11 mouse cellular contexts compared by ENCODE assay signal in genomic region chr6:51059923-51060847, GRCm38 (mm10).
DNase-seq lines count a peak whose midpoint lies in the region; ATAC-seq lines count a peak whose summit lies in the region.
"Had no signal": no experiment of that assay in that cellular context is flagged by ENCODE, and none has a peak within 500 bp of the region (broad histone marks: within the 10 kb centered on the region; RNA-seq: fewer than 3 reads in every experiment).

No protein-coding gene starts in this region.

- peak overlapping the region; percentile 61 for H3K27ac ChIP-seq in embryonic facial prominence, embryonic 14.5 days (replicated peaks; ENCODE audit: low read depth, low read length)
- peak overlapping the region; percentile 67; the same call in 1 of the 2 replicates for H3K27ac ChIP-seq in limb, embryonic 13.5 days
- no peak overlapping the region for H3K27ac ChIP-seq in liver, embryonic 11.5 days (ENCODE audit: low read depth, low read length)
- H3K27ac ChIP-seq: heart, embryonic 13.5 days; liver, embryonic 13.5 days had no signal

- no peaks in the 10 kb centered on the region for H3K27me3 ChIP-seq in embryonic facial prominence, embryonic 14.5 days (replicated peaks; ENCODE audit: control insufficient read depth, insufficient read depth, low read length)
- H3K27me3 ChIP-seq in limb, embryonic 13.5 days = peaks cover 74% of the 10 kb centered on the region
- no peaks in the 10 kb centered on the region for H3K27me3 ChIP-seq in liver, embryonic 11.5 days (replicated peaks; ENCODE audit: control insufficient read depth, insufficient read depth, low read length)
- H3K27me3 ChIP-seq: heart, embryonic 13.5 days; liver, embryonic 13.5 days had no signal

- no peaks in the 10 kb centered on the region for H3K9me3 ChIP-seq in embryonic facial prominence, embryonic 14.5 days (ENCODE audit: control insufficient read depth, low read length)
- H3K9me3 ChIP-seq in limb, embryonic 13.5 days = no peaks in the 10 kb centered on the region
- H3K9me3 ChIP-seq in liver, embryonic 11.5 days (ENCODE audit: control insufficient read depth, low read length) = no peaks in the 10 kb centered on the region
- H3K9me3 ChIP-seq: heart, embryonic 13.5 days; liver, embryonic 13.5 days had no signal

- no peak overlapping the region for H3K4me3 ChIP-seq in embryonic facial prominence, embryonic 14.5 days (ENCODE audit: low read depth, low read length)
- H3K4me3 ChIP-seq in limb, embryonic 13.5 days = no peak overlapping the region
- no peak overlapping the region for H3K4me3 ChIP-seq in liver, embryonic 11.5 days (ENCODE audit: low read depth, low read length)
- H3K4me3 ChIP-seq: heart, embryonic 13.5 days; liver, embryonic 13.5 days had no signal

- H3K4me1 ChIP-seq in embryonic facial prominence, embryonic 14.5 days (ENCODE audit: control insufficient read depth, insufficient read depth, low read length) = peaks cover 24% of the 10 kb centered on the region
- peaks cover 27% of the 10 kb centered on the region for H3K4me1 ChIP-seq in limb, embryonic 13.5 days
- H3K4me1 ChIP-seq in liver, embryonic 11.5 days (replicated peaks; ENCODE audit: control insufficient read depth, insufficient read depth, low read length) = no peaks in the 10 kb centered on the region
- H3K4me1 ChIP-seq: liver, embryonic 13.5 days had no signal

- no peak overlapping the region for H3K9ac ChIP-seq in embryonic facial prominence, embryonic 14.5 days (ENCODE audit: low read depth, low read length)
- no peak overlapping the region for H3K9ac ChIP-seq in limb, embryonic 13.5 days
- no peak overlapping the region for H3K9ac ChIP-seq in liver, embryonic 11.5 days (ENCODE audit: low read depth, low read length)
- H3K9ac ChIP-seq: liver, embryonic 13.5 days had no signal

- peak; percentile 66 for DNase-seq in embryo, embryonic 10 days (ENCODE audit: low spot score)
- no peak for DNase-seq in embryo, embryonic 11 days
- peak; percentile 76 for DNase-seq in CD4-positive, CD25-positive, alpha-beta regulatory T cell, adult 2 months (ENCODE audit: low read depth, low spot score)
- DNase-seq in embryonic facial prominence, embryonic 14.5 days (ENCODE audit: low spot score) = no peak
- DNase-seq in liver, embryonic 11.5 days (ENCODE audit: low spot score) = no peak
- no peak for DNase-seq in c-Kit-positive CD71-positive TER-119-positive erythroid progenitor cells, embryonic 14.5 days (ENCODE audit: low spot score)
- no peak for DNase-seq in spleen, postnatal 14 days (ENCODE audit: low spot score in 2 of 2)
- DNase-seq: adrenal gland, postnatal 14 days; liver, embryonic 13.5 days had no signal

- WGBS in embryonic facial prominence, embryonic 14.5 days = 49% methylated on average over 7 of the region's 7 CpGs
- 63% methylated on average over 7 of the region's 7 CpGs for WGBS in limb, embryonic 13.5 days
- WGBS in liver, embryonic 11.5 days = 73% methylated on average over 7 of the region's 7 CpGs

- H3K4me2 ChIP-seq in embryonic facial prominence, embryonic 14.5 days (ENCODE audit: low read depth, low read length) = no peak overlapping the region
- H3K4me2 ChIP-seq in limb, embryonic 13.5 days (replicated peaks) = peak overlapping the region; percentile 4; the same call in 1 of the 2 replicates
- H3K4me2 ChIP-seq in liver, embryonic 11.5 days = no peak overlapping the region
- H3K4me2 ChIP-seq: heart, embryonic 13.5 days; liver, embryonic 13.5 days had no signal

- ATAC-seq in embryonic facial prominence, embryonic 14.5 days (ENCODE audit: low read depth) = no peak
- ATAC-seq in limb, embryonic 13.5 days (ENCODE audit: low FRiP score, low read depth) = no peak
- ATAC-seq in liver, embryonic 11.5 days (replicated peaks; ENCODE audit: low FRiP score) = no peak

- H3K36me3 ChIP-seq in embryonic facial prominence, embryonic 14.5 days (ENCODE audit: control insufficient read depth, insufficient read depth, low read length) = no peaks in the 10 kb centered on the region
- no peaks in the 10 kb centered on the region for H3K36me3 ChIP-seq in limb, embryonic 13.5 days
- no peaks in the 10 kb centered on the region for H3K36me3 ChIP-seq in liver, embryonic 11.5 days (ENCODE audit: control insufficient read depth, insufficient read depth, low read length)
- H3K36me3 ChIP-seq: heart, embryonic 13.5 days; liver, embryonic 13.5 days had no signal

Comparison
In these comparisons a context has a peak if more than half of its experiments do, and no peak if none do; other contexts are left out.
1. DNase-seq: peak in embryo, embryonic 10 days (single experiment) and CD4-positive, CD25-positive, alpha-beta regulatory T cell, adult 2 months (single experiment); none in embryo, embryonic 11 days (single experiment), embryonic facial prominence, embryonic 14.5 days (single experiment), liver, embryonic 11.5 days (single experiment), c-Kit-positive CD71-positive TER-119-positive erythroid progenitor cells, embryonic 14.5 days (single experiment) and spleen, postnatal 14 days (0 of 2).